Mouse (Mus musculus) forebrain, postnatal 0 days (tissue): ENCODE results near the gene Txnrd2. TPM values are rescaled to one million over a fixed set of nuclear protein-coding genes. Genes with fewer than 3 reads are reported as not detected.

ENCODE experiments used
- ATAC-seq: fragments of 200-750 bp; cut with Nextera tagmentation; 2 replicates; pipeline ENCODE4 v1.8.0; 2017; ENCODE audit warnings: mild to moderate bottlenecking, moderate library complexity
- DNase-seq: peaks from one replicate; pipeline ENCODE4 v3.0.0-alpha.2; 2015
- H3K27ac ChIP-seq: fragments of 300-500 bp; sonication (generic); 2 replicates; pipeline ENCODE4 v1.5.1; 2014; ENCODE audit warnings: low read depth, mild to moderate bottlenecking, antibody characterized with exemption, low read length, moderate library complexity, mixed read lengths
- H3K27me3 ChIP-seq: fragments of 300-500 bp; sonication (generic); 2 replicates; pipeline ENCODE4 v1.6.1; 2014; ENCODE audit warnings: mild to moderate bottlenecking, low read length, mixed read lengths; ENCODE audit not compliant: insufficient read depth
- H3K36me3 ChIP-seq: fragments of 300-500 bp; sonication (generic); 2 replicates; pipeline ENCODE4 v1.6.1; 2014; ENCODE audit warnings: mild to moderate bottlenecking, moderate library complexity; ENCODE audit not compliant: insufficient read depth
- H3K4me1 ChIP-seq: fragments of 300-500 bp; sonication (generic); 2 replicates; pipeline ENCODE4 v1.6.1; 2014; ENCODE audit warnings: antibody characterized with exemption; ENCODE audit not compliant: insufficient read depth
- H3K4me2 ChIP-seq: fragments of 300-500 bp; sonication (generic); 2 replicates; pipeline ENCODE4 v1.6.1; 2014; ENCODE audit warnings: low read depth, mild to moderate bottlenecking, moderate library complexity
- H3K4me3 ChIP-seq: fragments of 300-500 bp; sonication (generic); 2 replicates; pipeline ENCODE4 v1.5.1; 2014; ENCODE audit warnings: low read depth, low read length, mixed read lengths
- H3K9ac ChIP-seq: fragments of 300-500 bp; sonication (generic); 2 replicates; pipeline ENCODE4 v1.6.1; 2014; ENCODE audit warnings: mild to moderate bottlenecking
- H3K9me3 ChIP-seq: fragments of 300-500 bp; sonication (generic); 2 replicates; pipeline ENCODE4 v1.6.1; 2016; ENCODE audit warnings: low read length
- CTCF ChIP-seq: sonication (generic); IDR thresholded peaks from 2 replicates; pipeline ENCODE4 v1.5.1; 2016; ENCODE audit warnings: antibody characterized with exemption, control low read depth, low read depth
- WGBS: fragments of 180-500 bp; shearing (Covaris S2); extraction: QIAGEN DNeasy Blood & Tissue Kit; methylation state at CpG from one replicate; pipeline ENCODE4 v1.1.7; 2014; 5-methylcytosine and 5-hydroxymethylcytosine counted together
- polyA plus RNA-seq: library from polyadenylated mRNA; unstranded; fragments of >200 nt; fragmentation: Nextera tagmentation; extraction: Ambion mirVana; gene quantifications from 2 replicates; pipeline ENCODE4 v1.2.1, GENCODE M21; 2015
- total RNA-seq: library from RNA; depleted of rRNA; stranded (reverse); fragments of >200 nt; gene quantifications from 2 replicates; pipeline ENCODE4 v1.2.3, GENCODE M21; 2014

The Txnrd2 gene
- total and polyA plus RNA-seq, 2 experiments from 2014 or later, result 9.7 to 34.4 TPM

- DNase-seq (no peak), ATAC-seq (no peak)
- no peak overlapping the region for H3K4me2 ChIP-seq
- H3K27ac ChIP-seq, result no peak overlapping the region
- no peak overlapping the region for H3K9ac ChIP-seq
- H3K9me3 ChIP-seq, result no peaks in the 10 kb centered on the region
- TF ChIP-seq CTCF, result no peak
- H3K4me1 ChIP-seq, result no peaks in the 10 kb centered on the region; the same call in 1 of the 2 replicates
- 72% methylated on average over 9 of the region's 9 CpGs for WGBS
- no peak overlapping the region for H3K4me3 ChIP-seq
- H3K36me3 ChIP-seq, result peaks cover 7% of the 10 kb centered on the region; the same call in 1 of the 2 replicates
- no peaks in the 10 kb centered on the region for H3K27me3 ChIP-seq
These were observed 35.8 kb downstream of the Txnrd2 start for GRCm38 (mm10) chr16:18462031-18462430.

- 0 out of 2 replicates have a peak, but pooled peaks cover 4% of the 10 kb centered on the region for H3K36me3 ChIP-seq
- H3K4me3 ChIP-seq, result no peak overlapping the region
- no peak overlapping the region for H3K4me2 ChIP-seq
- H3K9me3 ChIP-seq, result no peaks in the 10 kb centered on the region
- no peaks in the 10 kb centered on the region for H3K27me3 ChIP-seq
- DNase-seq (no peak), ATAC-seq (no peak)
- 55% methylated on average over 8 of the region's 8 CpGs for WGBS
- no peak overlapping the region for H3K27ac ChIP-seq
- H3K4me1 ChIP-seq, result no peaks in the 10 kb centered on the region; the same call in 1 of the 2 replicates
- TF ChIP-seq CTCF, result no peak
- no peak overlapping the region for H3K9ac ChIP-seq
These were observed 36.4 kb downstream of the Txnrd2 start for GRCm38 (mm10) chr16:18462598-18462997.

- Histone ChIP-seq H3K4me3 (no peak overlapping the region), H3K36me3 (no peaks in the 10 kb centered on the region), H3K27me3 (no peaks in the 10 kb centered on the region), H3K4me2 (no peak overlapping the region), H3K4me1 (no peaks in the 10 kb centered on the region; the same call in 1 of the 2 replicates), H3K27ac (0 out of 2 replicates have a peak overlapping the region, but pooled peaks have one; percentile 35), H3K9ac (no peak overlapping the region), H3K9me3 (no peaks in the 10 kb centered on the region)
- TF ChIP-seq CTCF, result no peak
- WGBS, result 68% methylated on average over 3 of the region's 3 CpGs
- DNase-seq, result no peak
- no peak for ATAC-seq
These were observed 38.1 kb downstream of the Txnrd2 start for GRCm38 (mm10) chr16:18464271-18464670.

- TF ChIP-seq CTCF, result no peak
- WGBS, result 22% methylated on average over 1 of the region's 1 CpGs
- H3K9me3 ChIP-seq, result no peaks in the 10 kb centered on the region
These were observed 44.6 kb downstream of the Txnrd2 start for GRCm38 (mm10) chr16:18470829-18471228.

GRCm38 (mm10) chr16:18471381-18471955, 45.3 kb downstream of the Txnrd2 start:
- DNase-seq (no peak), ATAC-seq (no peak)
- Histone ChIP-seq H3K27me3 (no peaks in the 10 kb centered on the region), H3K9ac (no peak overlapping the region), H3K4me3 (no peak overlapping the region), H3K9me3 (no peaks in the 10 kb centered on the region), H3K4me1 (no peaks in the 10 kb centered on the region), H3K4me2 (no peak overlapping the region), H3K36me3 (no peaks in the 10 kb centered on the region; the same call in 1 of the 2 replicates), H3K27ac (no peak overlapping the region)
- no peak for TF ChIP-seq CTCF
- WGBS, result 91% methylated on average over 11 of the region's 11 CpGs

More at GRCm38 (mm10) chr16:18470829-18471228, 44.6 kb downstream of the Txnrd2 start:
- no peaks in the 10 kb centered on the region for H3K4me1 ChIP-seq
- H3K4me2 ChIP-seq, result no peak overlapping the region
- ATAC-seq (no peak), DNase-seq (no peak)
- no peaks in the 10 kb centered on the region for H3K27me3 ChIP-seq
- H3K4me3 ChIP-seq, result no peak overlapping the region
- no peak overlapping the region for H3K9ac ChIP-seq
- H3K36me3 ChIP-seq, result no peaks in the 10 kb centered on the region; the same call in 1 of the 2 replicates
- no peak overlapping the region for H3K27ac ChIP-seq

- H3K4me1 ChIP-seq, result no peaks in the 10 kb centered on the region
- no peaks in the 10 kb centered on the region for H3K9me3 ChIP-seq
- DNase-seq (no peak), ATAC-seq (no peak)
- no peak overlapping the region for H3K4me2 ChIP-seq
- H3K27ac ChIP-seq, result no peak overlapping the region
- 84% methylated on average over 6 of the region's 6 CpGs for WGBS
- no peak overlapping the region for H3K4me3 ChIP-seq
- no peak for TF ChIP-seq CTCF
- no peaks in the 10 kb centered on the region for H3K27me3 ChIP-seq
- H3K36me3 ChIP-seq, result no peaks in the 10 kb centered on the region; the same call in 1 of the 2 replicates
- H3K9ac ChIP-seq, result no peak overlapping the region
These were observed 45.8 kb downstream of the Txnrd2 start for GRCm38 (mm10) chr16:18471976-18472375.

GRCm38 (mm10) chr16:18472416-18472815, 46.2 kb downstream of the Txnrd2 start:
- ATAC-seq, result no peak
- 50% methylated on average over 4 of the region's 4 CpGs for WGBS

More at GRCm38 (mm10) chr16:18472416-18472815, 46.2 kb downstream of the Txnrd2 start:
- no peak for DNase-seq
- Histone ChIP-seq H3K4me2 (no peak overlapping the region), H3K9me3 (no peaks in the 10 kb centered on the region), H3K36me3 (no peaks in the 10 kb centered on the region; the same call in 1 of the 2 replicates), H3K4me1 (no peaks in the 10 kb centered on the region), H3K27me3 (no peaks in the 10 kb centered on the region), H3K4me3 (no peak overlapping the region), H3K27ac (no peak overlapping the region), H3K9ac (no peak overlapping the region)
- TF ChIP-seq CTCF, result no peak
